Mouse (Mus musculus) cerebellum, postnatal 4 days (tissue): ENCODE measurements around the gene Bivm.

ENCODE experiments used
- DNase-seq, 2 experiments: peaks; one replicate each; pipeline ENCODE4 v3.0.0; 2022; ENCODE audit warnings: low spot score in 2 of 2, mixed read lengths in 1 of 2

Gene Bivm

GRCm38 (mm10) chr1:44118239-44119054 lies at the start of gene Bivm, which contains the start of gene Kdelc1:
TSS of gene Bivm (plus strand) at chr1:44118957.
TSS of gene Kdelc1 (minus strand) at chr1:44118808.
- peak; percentile 62 to 77 for DNase-seq

- peak in 1 of 2 experiments; percentile 17 for DNase-seq
These were observed 17.1 kb upstream of the Bivm start for GRCm38 (mm10) chr1:44101448-44102225.

GRCm38 (mm10) chr1:44102259-44102717 lies 16.5 kb upstream of the Bivm start, which contains the start of gene Tex30:
TSS of gene Tex30 (minus strand) at chr1:44102441.
- DNase-seq: peak; percentile 88 to 93

GRCm38 (mm10) chr1:44102939-44103338 lies 15.8 kb upstream of the Bivm start:
- DNase-seq: no peak

- DNase-seq: no peak
These were observed 1.2 kb upstream of the Bivm start for GRCm38 (mm10) chr1:44117571-44117970.

- peak; percentile 50 to 74 for DNase-seq
These were observed 680 bp downstream of the Bivm start for GRCm38 (mm10) chr1:44119201-44120073.

GRCm38 (mm10) chr1:44120074-44120406 lies 1.3 kb downstream of the Bivm start:
- DNase-seq: no peak

GRCm38 (mm10) chr1:44122256-44122655 lies 3.5 kb downstream of the Bivm start:
- no peak for DNase-seq

- no peak for DNase-seq
These were observed 6.8 kb downstream of the Bivm start for GRCm38 (mm10) chr1:44125590-44125989.

GRCm38 (mm10) chr1:44129929-44130581 lies 11.3 kb downstream of the Bivm start:
- DNase-seq: no peak

- no peak for DNase-seq
These were observed 21.5 kb downstream of the Bivm start for GRCm38 (mm10) chr1:44140232-44140631.

GRCm38 (mm10) chr1:44142747-44143146 lies 24.0 kb downstream of the Bivm start:
- DNase-seq: no peak

GRCm38 (mm10) chr1:44147563-44148381 lies 29.0 kb downstream of the Bivm start, which contains the start of gene Ercc5:
TSS of gene Ercc5 (plus strand) at chr1:44147744.
- peak; percentile 58 to 78 for DNase-seq

GRCm38 (mm10) chr1:44148706-44149105 lies 29.9 kb downstream of the Bivm start:
- no peak for DNase-seq

GRCm38 (mm10) chr1:44155287-44155686 lies 36.5 kb downstream of the Bivm start:
- no peak for DNase-seq

- DNase-seq: no peak
These were observed 39.6 kb downstream of the Bivm start for GRCm38 (mm10) chr1:44158317-44158716.

GRCm38 (mm10) chr1:44161818-44162217 lies 43.1 kb downstream of the Bivm start:
- no peak for DNase-seq

GRCm38 (mm10) chr1:44162389-44162788 lies 43.6 kb downstream of the Bivm start:
- DNase-seq: no peak

GRCm38 (mm10) chr1:44167859-44168383 lies 49.2 kb downstream of the Bivm start:
- no peak for DNase-seq

GRCm38 (mm10) chr1:44172656-44173055 lies 53.9 kb downstream of the Bivm start:
- DNase-seq: no peak
